Mouse (Mus musculus) heart, adult 2 months (tissue): ENCODE results near the gene Ripk4. TPM values are rescaled to one million over a fixed set of nuclear protein-coding genes. Genes with fewer than 3 reads are reported as not detected.

Source experiments
- DNase-seq, 2 experiments: peaks; one replicate each; pipeline ENCODE4 v3.0.0; 2021
- H3K27ac ChIP-seq: fragments of 200-600 bp; 2 replicates; pipeline ENCODE4 v1.8.1; 2022
- H3K27me3 ChIP-seq: fragments of 200-500 bp; 2 replicates; pipeline ENCODE4 v1.6.1; 2012; ENCODE audit warnings: mild to moderate bottlenecking, low read length, inconsistent platforms, mixed read lengths; ENCODE audit not compliant: control insufficient read depth, insufficient read depth
- H3K36me3 ChIP-seq: fragments of 200-500 bp; 2 replicates; pipeline ENCODE4 v1.6.1; 2012; ENCODE audit warnings: low read length, inconsistent platforms; ENCODE audit not compliant: control insufficient read depth, insufficient read depth
- H3K4me1 ChIP-seq: fragments of 200-500 bp; 2 replicates; pipeline ENCODE4 v1.6.1; 2011; ENCODE audit warnings: low read length; ENCODE audit not compliant: control insufficient read depth, insufficient read depth
- H3K4me3 ChIP-seq: fragments of 200-600 bp; 2 replicates; pipeline ENCODE4 v1.8.1; 2022
- H3K79me2 ChIP-seq: fragments of 200-500 bp; replicated peaks from 2 replicates; pipeline ENCODE4 v1.6.1; 2012; ENCODE audit warnings: mild to moderate bottlenecking, inconsistent platforms, low read length, moderate library complexity, mixed read lengths; ENCODE audit not compliant: control insufficient read depth, insufficient read depth
- H3K9ac ChIP-seq: fragments of 200-500 bp; 2 replicates; pipeline ENCODE4 v1.6.1; 2012; ENCODE audit warnings: low read depth, mild to moderate bottlenecking, control low read depth, inconsistent platforms, low read length, mixed read lengths
- CTCF ChIP-seq: fragments of 200-600 bp; IDR thresholded peaks from 2 replicates; pipeline ENCODE4 v1.8.1; 2022; ENCODE audit warnings: antibody characterized with exemption, mild to moderate bottlenecking, moderate library complexity
- EP300 ChIP-seq: fragments of 200-500 bp; IDR thresholded peaks from 2 replicates; pipeline ENCODE4 v1.6.1; 2011; ENCODE audit warnings: low read depth, low read length, control low read depth; ENCODE audit not compliant: insufficient read depth
- POLR2A ChIP-seq: fragments of 200-500 bp; IDR thresholded peaks from 2 replicates; pipeline ENCODE4 v1.6.1; 2011; ENCODE audit warnings: mild to moderate bottlenecking, low read depth, low read length, control low read depth; ENCODE audit not compliant: insufficient read depth
- WGBS: fragments of 180-500 bp; shearing (Covaris S2); methylation state at CpG from one replicate; pipeline ENCODE4 v1.1.7; 2018; 5-methylcytosine and 5-hydroxymethylcytosine counted together
- intact Hi-C: fragments of 180-260 bp; cut with DNase I; formaldehyde crosslinking; loops from one replicate; pipeline ENCODE4 v1.15.1; 2025
- polyA plus RNA-seq: library from polyadenylated mRNA; depleted of rRNA; stranded (reverse); fragments of >200 nt; gene quantifications from 2 replicates; pipeline ENCODE4 v1.2.3, GENCODE M21; 2012
- total RNA-seq, 2 experiments: library from RNA; stranded (reverse); gene quantifications; 2 replicates each; pipeline ENCODE4 v1.2.3; 2021

The Ripk4 gene
- total and polyA plus RNA-seq, 3 experiments: 0.05 to 0.70 (median 0.07) TPM

GRCm38 (mm10) chr16:97748421-97748820 is 15.2 kb downstream of the Ripk4 start:
- Histone ChIP-seq H3K27ac (no peak overlapping the region), H3K27me3 (no peaks in the 10 kb centered on the region), H3K36me3 (no peaks in the 10 kb centered on the region), H3K4me1 (no peaks in the 10 kb centered on the region), H3K79me2 (no peaks in the 10 kb centered on the region), H3K4me3 (no peak overlapping the region), H3K9ac (no peak overlapping the region)
- TF ChIP-seq POLR2A (no peak), EP300 (no peak), CTCF (no peak)
- WGBS: 83% methylated on average over 6 of the region's 6 CpGs
- intact Hi-C loops: no loop called here
- DNase-seq: no peak

GRCm38 (mm10) chr16:97738030-97738429 is 25.6 kb downstream of the Ripk4 start:
- Histone ChIP-seq H3K4me1 (no peaks in the 10 kb centered on the region), H3K79me2 (no peaks in the 10 kb centered on the region), H3K9ac (no peak overlapping the region), H3K36me3 (no peaks in the 10 kb centered on the region), H3K4me3 (no peak overlapping the region), H3K27ac (no peak overlapping the region), H3K27me3 (no peaks in the 10 kb centered on the region)
- no peak for TF ChIP-seq EP300
- 82% methylated on average over 6 of the region's 6 CpGs for WGBS
- intact Hi-C loops: no loop called here
- peak; percentile 38 to 52 for DNase-seq

- 70% methylated on average over 2 of the region's 2 CpGs for WGBS
- no peak overlapping the region for H3K4me3 ChIP-seq
- H3K36me3 ChIP-seq: no peaks in the 10 kb centered on the region
- no peak overlapping the region for H3K27ac ChIP-seq
- no peak for DNase-seq
- no peaks in the 10 kb centered on the region for H3K4me1 ChIP-seq
- intact Hi-C loops: no loop called here
- no peaks in the 10 kb centered on the region for H3K79me2 ChIP-seq
- H3K27me3 ChIP-seq: no peaks in the 10 kb centered on the region
- TF ChIP-seq POLR2A: no peak
- TF ChIP-seq EP300: no peak
- no peak for TF ChIP-seq CTCF
- H3K9ac ChIP-seq: no peak overlapping the region
Measured at GRCm38 (mm10) chr16:97736562-97736961, 27.0 kb downstream of the Ripk4 start.

- no peaks in the 10 kb centered on the region for H3K79me2 ChIP-seq
- intact Hi-C loops: no loop called here
- no peak overlapping the region for H3K4me3 ChIP-seq
- TF ChIP-seq POLR2A (no peak), CTCF (no peak), EP300 (no peak)
- DNase-seq: no peak
- H3K36me3 ChIP-seq: no peaks in the 10 kb centered on the region
- no peak overlapping the region for H3K9ac ChIP-seq
- H3K27me3 ChIP-seq: no peaks in the 10 kb centered on the region
- H3K4me1 ChIP-seq: no peaks in the 10 kb centered on the region
- H3K27ac ChIP-seq: no peak overlapping the region
- 78% methylated on average over 9 of the region's 9 CpGs for WGBS
Measured at GRCm38 (mm10) chr16:97734760-97735322, 28.7 kb downstream of the Ripk4 start.

- WGBS: 67% methylated on average over 2 of the region's 2 CpGs
- intact Hi-C loops: no loop called here
- H3K36me3 ChIP-seq: no peaks in the 10 kb centered on the region
- H3K4me1 ChIP-seq: no peaks in the 10 kb centered on the region
- no peak for TF ChIP-seq POLR2A
- no peak for TF ChIP-seq EP300
- TF ChIP-seq CTCF: no peak
- H3K27ac ChIP-seq: no peak overlapping the region
- H3K9ac ChIP-seq: no peak overlapping the region
- no peak overlapping the region for H3K4me3 ChIP-seq
- DNase-seq: no peak
- H3K79me2 ChIP-seq: no peaks in the 10 kb centered on the region
- no peaks in the 10 kb centered on the region for H3K27me3 ChIP-seq
Measured at GRCm38 (mm10) chr16:97733599-97733998, 30.0 kb downstream of the Ripk4 start.

GRCm38 (mm10) chr16:97730321-97730720 is 33.3 kb downstream of the Ripk4 start:
- no peaks in the 10 kb centered on the region for H3K79me2 ChIP-seq
- H3K36me3 ChIP-seq: no peaks in the 10 kb centered on the region
- TF ChIP-seq POLR2A: no peak
- TF ChIP-seq CTCF: no peak
- TF ChIP-seq EP300: no peak
- H3K27me3 ChIP-seq: no peaks in the 10 kb centered on the region
- no peaks in the 10 kb centered on the region for H3K4me1 ChIP-seq
- intact Hi-C loops: no loop called here
- H3K27ac ChIP-seq: no peak overlapping the region
- H3K4me3 ChIP-seq: no peak overlapping the region
- no peak for DNase-seq
- 72% methylated on average over 1 of the region's 1 CpGs for WGBS
- no peak overlapping the region for H3K9ac ChIP-seq
